ENCODE assay signal across 16 mouse cellular contexts in genomic region chr5:119360351-119360750, GRCm38 (mm10).
DNase-seq lines count a peak whose midpoint lies in the region; ATAC-seq and TF ChIP-seq lines count a peak whose summit lies in the region.
"Had no signal": no experiment of that assay in that cellular context is flagged by ENCODE, and none has a peak within 500 bp of the region (broad histone marks: within the 10 kb centered on the region; RNA-seq: fewer than 3 reads in every experiment).

No protein-coding gene starts in this region.

- no peak for DNase-seq in hindbrain, postnatal 0 days (ENCODE audit: low spot score)
- DNase-seq in hindbrain, embryonic 10.5 days (ENCODE audit: low spot score), result no peak
- DNase-seq in lung, embryonic 14.5 days, result no peak
- no peak for DNase-seq in lung, postnatal 25 days (ENCODE audit: low spot score)
- DNase-seq in R1 (ENCODE audit: low read depth, low spot score), result peak; percentile 63
- DNase-seq: cerebellum, adult 18-20 months; cerebellum, adult 9-11 months; gastrocnemius, postnatal 36 days; heart, adult 18-20 months; heart, postnatal 14 days had no signal

- no peaks in the 10 kb centered on the region for H3K27me3 ChIP-seq in hindbrain, postnatal 0 days (ENCODE audit: insufficient read depth, low read length)
- peaks cover 16% of the 10 kb centered on the region for H3K27me3 ChIP-seq in hindbrain, embryonic 10.5 days (ENCODE audit: insufficient read depth, poor library complexity, severe bottlenecking)
- no peaks in the 10 kb centered on the region for H3K27me3 ChIP-seq in lung, embryonic 14.5 days (ENCODE audit: insufficient read depth, low read length)
- H3K27me3 ChIP-seq: forebrain, embryonic 13.5 days; heart, embryonic 15.5 days had no signal

- H3K4me2 ChIP-seq in hindbrain, postnatal 0 days (ENCODE audit: low read depth, low read length), result no peak overlapping the region
- H3K4me2 ChIP-seq in lung, embryonic 14.5 days, result no peak overlapping the region
- H3K4me2 ChIP-seq: forebrain, embryonic 13.5 days; hindbrain, embryonic 14.5 days had no signal

- no peak overlapping the region for H3K4me3 ChIP-seq in hindbrain, postnatal 0 days (ENCODE audit: low read length)
- H3K4me3 ChIP-seq in hindbrain, embryonic 10.5 days, result no peak overlapping the region
- no peak overlapping the region for H3K4me3 ChIP-seq in lung, embryonic 14.5 days (ENCODE audit: low read depth, low read length)
- H3K4me3 ChIP-seq: embryonic facial prominence, embryonic 10.5 days; forebrain, embryonic 13.5 days had no signal

- no peak overlapping the region for H3K9ac ChIP-seq in hindbrain, postnatal 0 days (replicated peaks; ENCODE audit: low read length)
- H3K9ac ChIP-seq in lung, embryonic 14.5 days, result no peak overlapping the region
- H3K9ac ChIP-seq: forebrain, embryonic 13.5 days; heart, embryonic 15.5 days; hindbrain, embryonic 14.5 days had no signal

- H3K36me3 ChIP-seq in hindbrain, postnatal 0 days (ENCODE audit: insufficient read depth, low read length), result no peaks in the 10 kb centered on the region
- H3K36me3 ChIP-seq in hindbrain, embryonic 10.5 days, result no peaks in the 10 kb centered on the region
- no peaks in the 10 kb centered on the region for H3K36me3 ChIP-seq in lung, embryonic 14.5 days (ENCODE audit: insufficient read depth)
- H3K36me3 ChIP-seq: embryonic facial prominence, embryonic 10.5 days; heart, embryonic 10.5 days; heart, embryonic 15.5 days had no signal

- 0 out of 2 replicates have a peak, but pooled peaks have one; percentile 2 for TF ChIP-seq CTCF in hindbrain, postnatal 0 days (IDR thresholded peaks at IDR 0.05; ENCODE audit: low read depth)
- TF ChIP-seq CTCF in lung, embryonic 14.5 days (IDR thresholded peaks at IDR 0.05; ENCODE audit: low read depth), result peak; percentile 25; the same call in 1 of the 2 replicates

- WGBS in hindbrain, postnatal 0 days, result 93% methylated on average over 2 of the region's 2 CpGs
- WGBS in hindbrain, embryonic 10.5 days, result 96% methylated on average over 2 of the region's 2 CpGs
- WGBS in lung, embryonic 14.5 days, result 95% methylated on average over 2 of the region's 2 CpGs

- no peak overlapping the region for H3K27ac ChIP-seq in hindbrain, postnatal 0 days
- no peak overlapping the region for H3K27ac ChIP-seq in hindbrain, embryonic 10.5 days
- H3K27ac ChIP-seq in lung, embryonic 14.5 days (ENCODE audit: low read depth), result no peak overlapping the region
- H3K27ac ChIP-seq: embryonic facial prominence, embryonic 10.5 days; forebrain, embryonic 13.5 days; heart, embryonic 15.5 days; hindbrain, embryonic 14.5 days had no signal

- no peaks in the 10 kb centered on the region for H3K9me3 ChIP-seq in hindbrain, postnatal 0 days (ENCODE audit: low read length)
- no peaks in the 10 kb centered on the region for H3K9me3 ChIP-seq in hindbrain, embryonic 10.5 days
- H3K9me3 ChIP-seq in lung, embryonic 14.5 days (ENCODE audit: low read depth, low read length), result no peaks in the 10 kb centered on the region
- H3K9me3 ChIP-seq: embryonic facial prominence, embryonic 10.5 days; forebrain, embryonic 13.5 days; heart, embryonic 10.5 days; heart, embryonic 15.5 days had no signal

- no peak for ATAC-seq in hindbrain, postnatal 0 days
- no peak for ATAC-seq in lung, embryonic 14.5 days (ENCODE audit: insufficient read depth)
- ATAC-seq in megakaryocyte-erythroid progenitor cell, adult 5-6 weeks (replicated peaks; ENCODE audit: low FRiP score, low TSS enrichment, poor library complexity, severe bottlenecking), result no peak
- ATAC-seq: forebrain, embryonic 13.5 days had no signal

- no peaks in the 10 kb centered on the region for H3K4me1 ChIP-seq in hindbrain, postnatal 0 days (ENCODE audit: insufficient read depth, low read length)
- H3K4me1 ChIP-seq in hindbrain, embryonic 10.5 days (replicated peaks), result no peaks in the 10 kb centered on the region
- H3K4me1 ChIP-seq in lung, embryonic 14.5 days (ENCODE audit: insufficient read depth), result no peaks in the 10 kb centered on the region
- H3K4me1 ChIP-seq: forebrain, embryonic 13.5 days had no signal
